Mouse (Mus musculus) pancreas, adult 10 weeks (tissue): ENCODE results near the gene Gm11541. TPM values are rescaled to one million over a fixed set of nuclear protein-coding genes. Genes with fewer than 3 reads are reported as not detected.

ENCODE experiments used
- polyA plus RNA-seq: library from polyadenylated mRNA; stranded (reverse); fragments of 350-450 nt; fragmentation: Illumina TruSeq; extraction: RNeasy Lipid Tissue Mini Kit (QIAGEN cat#74804); gene quantifications from one replicate; pipeline ENCODE4 v1.2.3, GENCODE M21; 2015; ENCODE audit warnings: low read depth, low replicate concordance; ENCODE audit not compliant: insufficient read depth

The Gm11541 gene
- polyA plus RNA-seq, result not detected

DNA sequence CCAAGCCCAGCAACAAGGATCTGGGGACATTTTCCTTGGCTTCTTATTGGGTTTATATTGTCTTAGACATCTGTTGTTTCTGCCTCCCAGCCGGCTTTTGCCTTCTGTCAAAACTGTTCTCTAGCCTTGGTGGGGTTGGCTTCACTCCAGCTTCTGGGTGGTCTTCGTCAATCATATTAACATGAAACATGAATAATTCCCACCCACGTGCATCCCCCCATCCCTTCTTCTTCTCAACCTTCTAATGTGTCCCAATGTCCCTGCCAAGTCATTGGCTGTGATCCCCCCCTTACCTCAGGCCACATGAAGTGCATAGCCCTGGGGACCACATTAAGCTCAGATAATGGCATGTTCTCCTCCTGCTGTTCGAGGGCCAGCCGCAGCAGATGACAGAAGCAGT is at the start of gene Gm11541:
Gene Gm11541 (minus strand): TSS at position 28 of the 400 bp plus-strand sequence.

DNA sequence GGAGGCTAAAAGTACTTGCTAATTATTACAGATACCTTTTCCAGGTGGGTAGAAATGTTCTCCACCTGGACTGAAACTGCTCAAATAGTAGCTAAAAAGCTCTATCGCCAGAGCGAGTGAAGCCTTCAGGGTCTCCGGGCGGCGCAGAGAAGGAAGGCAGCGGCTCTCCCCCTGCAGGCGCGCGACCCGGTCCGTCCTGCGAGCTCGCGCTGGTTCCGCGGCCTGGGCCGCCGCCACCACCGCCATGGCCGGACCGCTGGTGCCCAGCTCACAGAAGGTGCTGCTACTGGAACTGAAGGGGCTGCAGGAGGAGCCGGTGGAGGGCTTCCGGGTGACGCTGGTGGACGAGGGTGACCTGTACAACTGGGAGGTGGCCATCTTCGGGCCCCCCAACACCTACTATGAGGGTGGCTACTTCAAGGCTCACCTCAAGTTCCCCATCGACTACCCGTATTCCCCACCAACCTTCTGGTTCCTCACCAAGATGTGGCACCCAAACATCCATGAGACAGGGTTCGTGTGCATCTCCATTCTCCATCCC is 37.5 kb upstream of the Gm11541 start, which contains the start of gene Cdc34b:
Gene Cdc34b (plus strand): TSS at position 51 of the 541 bp plus-strand sequence.

DNA sequence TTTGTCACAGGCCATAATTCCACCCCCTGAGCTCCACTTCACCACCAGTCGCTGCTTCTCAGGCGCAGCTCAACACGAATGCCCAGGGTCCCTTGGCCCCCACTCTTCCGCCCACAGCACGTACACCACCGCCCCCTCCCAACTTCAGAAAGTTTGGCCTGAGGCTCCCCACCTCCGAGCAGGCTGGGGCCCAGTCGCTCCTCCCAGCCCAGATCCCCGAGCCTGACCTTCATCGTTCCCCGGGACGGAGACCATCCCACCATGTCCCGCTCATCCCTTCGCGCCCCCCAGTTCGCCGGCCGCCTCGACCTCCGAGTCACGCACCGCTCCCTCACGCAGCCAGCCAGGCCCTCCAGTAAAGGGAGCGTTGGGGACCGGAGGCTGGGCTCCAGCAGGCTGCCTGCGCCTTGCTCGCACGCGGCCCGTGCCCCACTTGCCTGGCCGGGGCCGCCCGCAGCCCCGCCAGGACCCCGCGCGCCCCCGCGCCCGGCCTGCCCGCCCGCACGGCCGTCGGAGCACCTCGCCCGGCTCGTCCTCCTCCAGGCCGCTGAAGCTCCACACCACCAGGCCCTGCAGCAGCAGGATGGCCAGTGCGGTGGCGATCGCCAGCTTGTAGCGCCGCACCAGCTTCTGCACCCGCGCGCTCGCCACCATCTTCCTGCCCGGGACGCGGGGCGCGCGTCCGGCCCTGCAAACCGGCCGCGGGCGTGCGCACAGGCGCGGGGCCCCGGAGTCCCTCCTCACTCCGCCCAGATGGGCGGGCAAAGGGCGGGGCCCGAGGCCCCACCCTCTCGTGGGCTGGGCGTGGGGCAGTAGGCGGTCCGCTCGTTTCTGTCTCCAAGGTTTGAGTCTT is 27.3 kb downstream of the Gm11541 start, which contains the start of gene Xylt2:
Gene Xylt2 (minus strand): TSS at position 762 of the 853 bp plus-strand sequence.

DNA sequence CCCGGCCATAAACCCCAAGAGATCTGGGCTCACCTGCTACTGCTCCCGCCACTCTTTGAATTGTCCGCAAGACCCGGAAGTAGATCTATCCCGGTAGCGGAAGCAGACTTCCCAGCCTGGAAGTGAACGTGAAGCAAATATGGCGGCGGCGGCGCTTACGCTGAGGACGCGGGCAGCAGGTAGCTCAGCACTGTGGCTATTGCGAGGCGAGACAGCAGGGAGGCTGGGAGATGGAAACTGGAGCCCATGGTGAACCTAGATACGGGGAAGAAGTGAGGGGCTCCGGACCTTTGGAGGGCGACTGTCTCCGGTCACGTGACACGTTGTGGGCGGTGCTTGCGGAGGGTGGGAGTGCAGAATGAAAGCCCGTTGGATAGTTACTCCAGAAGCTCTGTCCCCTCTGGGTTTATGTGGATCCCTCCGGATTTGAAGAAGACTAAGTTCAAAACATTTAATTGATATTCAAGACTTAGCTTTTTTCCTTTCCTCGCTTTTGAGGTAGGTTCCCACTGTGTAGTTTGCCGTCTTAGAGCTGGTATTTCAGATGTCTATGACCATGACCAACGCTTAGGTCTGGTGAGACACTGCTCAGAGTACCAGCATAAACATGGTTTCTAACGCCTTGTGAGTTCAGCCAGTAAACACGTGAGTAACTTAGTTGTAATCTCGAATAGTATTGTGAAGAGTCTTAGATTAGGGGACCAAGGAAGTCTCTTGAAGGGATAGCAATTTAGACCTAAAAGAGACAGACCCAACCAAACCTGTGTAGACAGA is 50.4 kb downstream of the Gm11541 start, which contains the start of the genes Mrpl27 and Eme1:
Gene Mrpl27 (plus strand): TSS at position 105 of the 774 bp plus-strand sequence.
Gene Eme1 (minus strand): TSS at position 302 of the 774 bp plus-strand sequence.

Other genes with a start within 250 kb of the Gm11541 start
- gene Cacna1g, start 230.3 kb downstream of the Gm11541 start, polyA plus RNA-seq, result 6.2 TPM
- gene Spata20, start 218.3 kb downstream of the Gm11541 start, polyA plus RNA-seq, result not detected
- gene Epn3, start 204.5 kb downstream of the Gm11541 start, polyA plus RNA-seq, result 3.0 TPM
- gene Mycbpap, start 182.8 kb downstream of the Gm11541 start, polyA plus RNA-seq, result 2.4 TPM
- gene Rsad1, start 155.2 kb downstream of the Gm11541 start, polyA plus RNA-seq, result 1.8 TPM
- not detected for gene Chad, start 139.5 kb downstream of the Gm11541 start, polyA plus RNA-seq
- gene Acsf2, start 102.6 kb downstream of the Gm11541 start, polyA plus RNA-seq, result 6.7 TPM
- gene Lrrc59, start 74.7 kb downstream of the Gm11541 start, polyA plus RNA-seq, result 25.5 TPM
- 13.3 TPM for gene Mrpl27, start 50.7 kb downstream of the Gm11541 start, polyA plus RNA-seq
- gene Eme1, start 50.5 kb downstream of the Gm11541 start, polyA plus RNA-seq, result not detected
- gene Xylt2, start 27.0 kb downstream of the Gm11541 start, polyA plus RNA-seq, result 5.4 TPM
- not detected for gene Cdc34b, start 37.3 kb upstream of the Gm11541 start, polyA plus RNA-seq
- gene Tmem92, start 78.2 kb upstream of the Gm11541 start, polyA plus RNA-seq, result not detected
- 30.3 TPM for gene Col1a1, start 231.7 kb upstream of the Gm11541 start, polyA plus RNA-seq